Mouse (Mus musculus) heart, postnatal 14 days (tissue): ENCODE measurements around the gene Eml1. TPM values are rescaled to one million over a fixed set of nuclear protein-coding genes. Genes with fewer than 3 reads are reported as not detected.
"Not testable (repeated sequence)": the region's sequence is repeated elsewhere in the genome, so short reads cannot be mapped to it uniquely, and the experiment has no call there.

Source experiments
- DNase-seq, 2 experiments: peaks; one replicate each; pipeline ENCODE4 v3.0.0; 2021 to 2022
- intact Hi-C: fragments of 180-260 bp; cut with DNase I; formaldehyde crosslinking; loops from one replicate; pipeline ENCODE4 v1.15.1; 2025
- total RNA-seq, 2 experiments: library from RNA; stranded (reverse); gene quantifications; 2 replicates each; pipeline ENCODE4 v1.2.3; 2021

Eml1 gene
- total RNA-seq, 2 experiments from 2014 or later: 81.7 to 89.8 TPM

GRCm38 (mm10) chr12:108449935-108450334 is 79.2 kb downstream of the Eml1 start:
- no peak for DNase-seq
- intact Hi-C loops: no loop called here

- intact Hi-C loops: no loop called here
Observed at GRCm38 (mm10) chr12:108450546-108450945, 79.8 kb downstream of the Eml1 start.

GRCm38 (mm10) chr12:108452151-108452874 is 81.6 kb downstream of the Eml1 start:
- DNase-seq: no peak
- intact Hi-C loops: no loop called here

More at GRCm38 (mm10) chr12:108450546-108450945, 79.8 kb downstream of the Eml1 start:
- no peak for DNase-seq

GRCm38 (mm10) chr12:108453561-108454044 is 82.8 kb downstream of the Eml1 start:
- intact Hi-C loops: no loop called here
- no peak for DNase-seq

- DNase-seq: peak; percentile 46 to 53
- intact Hi-C loops: no loop called here
Observed at GRCm38 (mm10) chr12:108455004-108455403, 84.2 kb downstream of the Eml1 start.

GRCm38 (mm10) chr12:108472898-108473297 is 102.1 kb downstream of the Eml1 start:
- intact Hi-C loops: no loop called here
- no peak for DNase-seq

- DNase-seq: no peak
- intact Hi-C loops: no loop called here
Observed at GRCm38 (mm10) chr12:108474440-108474839, 103.7 kb downstream of the Eml1 start.

- DNase-seq: no peak
- intact Hi-C loops: no loop called here
Observed at GRCm38 (mm10) chr12:108478714-108479113, 108.0 kb downstream of the Eml1 start.

- no peak for DNase-seq
- intact Hi-C loops: no loop called here
Observed at GRCm38 (mm10) chr12:108480704-108481365, 110.1 kb downstream of the Eml1 start.

GRCm38 (mm10) chr12:108489076-108489475 is 118.3 kb downstream of the Eml1 start:
- intact Hi-C loops: no loop called here
- DNase-seq: no peak

GRCm38 (mm10) chr12:108489741-108490140 is 119.0 kb downstream of the Eml1 start:
- intact Hi-C loops: loop anchor here (5.0 kb wide), 1 partner anchor 282 kb away; no protein-coding TSS in a partner anchor

GRCm38 (mm10) chr12:108490336-108490735 is 119.6 kb downstream of the Eml1 start:
- intact Hi-C loops: loop anchor here (5.0 kb wide), 1 partner anchor 283 kb away; no protein-coding TSS in a partner anchor
- no peak for DNase-seq

More at GRCm38 (mm10) chr12:108489741-108490140, 119.0 kb downstream of the Eml1 start:
- no peak for DNase-seq

- DNase-seq: no peak
- intact Hi-C loops: loop anchor here (5.0 kb wide), 1 partner anchor 284 kb away; no protein-coding TSS in a partner anchor
Observed at GRCm38 (mm10) chr12:108490954-108491353, 120.2 kb downstream of the Eml1 start.

- intact Hi-C loops: loop anchor here (1.0 to 5.0 kb wide), 2 partner anchors 131 to 287 kb away; no protein-coding TSS in a partner anchor
- DNase-seq: peak; percentile 23 to 66
Observed at GRCm38 (mm10) chr12:108494011-108494541, 123.3 kb downstream of the Eml1 start.

GRCm38 (mm10) chr12:108495455-108496235 is 124.9 kb downstream of the Eml1 start:
- peak; percentile 36 to 58 for DNase-seq
- intact Hi-C loops: no loop called here

- intact Hi-C loops: no loop called here
Observed at GRCm38 (mm10) chr12:108503064-108503463, 132.3 kb downstream of the Eml1 start.

GRCm38 (mm10) chr12:108503582-108503981 is 132.8 kb downstream of the Eml1 start:
- DNase-seq: no peak
- intact Hi-C loops: no loop called here

More at GRCm38 (mm10) chr12:108503064-108503463, 132.3 kb downstream of the Eml1 start:
- DNase-seq: no peak

GRCm38 (mm10) chr12:108505846-108506245 is 135.1 kb downstream of the Eml1 start:
- no peak for DNase-seq
- intact Hi-C loops: no loop called here

GRCm38 (mm10) chr12:108507046-108507445 is 136.3 kb downstream of the Eml1 start:
- DNase-seq, intact Hi-C loops: not testable (repeated sequence)

GRCm38 (mm10) chr12:108510571-108510970 is 139.8 kb downstream of the Eml1 start:
- intact Hi-C loops: no loop called here
- DNase-seq: no peak
